ENCODE assay signal across 23 mouse cellular contexts in the genomic region with DNA sequence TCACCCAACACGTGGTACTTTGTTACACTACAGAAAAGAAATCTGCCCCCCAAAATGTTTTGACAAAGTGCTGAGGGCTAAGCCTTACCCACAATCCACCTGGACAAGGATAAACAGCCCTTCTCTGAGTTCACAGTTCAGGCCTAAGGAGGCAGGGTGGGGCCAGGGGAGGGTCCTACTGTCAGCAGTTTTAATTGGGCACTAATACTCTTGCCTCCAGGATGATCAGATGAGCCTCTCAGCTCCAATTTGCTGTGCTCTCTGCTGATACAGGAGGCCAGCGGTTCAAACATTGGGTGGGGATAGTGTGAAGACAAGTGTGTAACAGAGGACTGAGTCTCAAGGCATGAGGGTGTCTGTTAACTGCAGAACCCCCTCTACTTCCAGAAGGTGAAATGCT.
"Had no signal": no experiment of that assay in that cellular context is flagged by ENCODE, and none has a peak within 500 bp of the region (broad histone marks: within the 10 kb centered on the region; RNA-seq: fewer than 3 reads in every experiment).

No protein-coding gene starts in this region.

- H3K4me3 ChIP-seq: heart, embryonic 10.5 days; heart, embryonic 12.5 days; hindbrain, embryonic 10.5 days; hindbrain, embryonic 12.5 days; intestine, embryonic 15.5 days; limb, embryonic 13.5 days; limb, embryonic 15.5 days had no signal

- DNase-seq: gastrocnemius, postnatal 14 days; gastrocnemius, postnatal 36 days; heart, adult 18-20 months; heart, postnatal 10 days; heart, postnatal 4 days; kidney, adult 18-20 months; kidney, adult 8-10 months; kidney, postnatal 10 days; kidney, postnatal 25 days; kidney, postnatal 4 days; layer of hippocampus, adult 9-11 months; layer of hippocampus, postnatal 36 days; left cerebral cortex, postnatal 4 days had no signal

- H3K4me1 ChIP-seq: hindbrain, embryonic 10.5 days; limb, embryonic 15.5 days had no signal

- H3K9me3 ChIP-seq: heart, embryonic 10.5 days; heart, embryonic 12.5 days; hindbrain, embryonic 12.5 days; intestine, embryonic 15.5 days; limb, embryonic 13.5 days; limb, embryonic 15.5 days had no signal

- ATAC-seq: inflammation-experienced regulatory T-cells, adult 6 months; intestine, embryonic 15.5 days; intestine, postnatal 0 days had no signal

- H3K9ac ChIP-seq: heart, embryonic 12.5 days; hindbrain, embryonic 12.5 days; hindbrain, embryonic 14.5 days; intestine, embryonic 15.5 days; limb, embryonic 13.5 days; limb, embryonic 15.5 days had no signal

- H3K27me3 ChIP-seq: heart, embryonic 12.5 days; hindbrain, embryonic 12.5 days; intestine, embryonic 15.5 days; limb, embryonic 13.5 days; limb, embryonic 15.5 days had no signal

- H3K27ac ChIP-seq: heart, embryonic 10.5 days; hindbrain, embryonic 10.5 days; hindbrain, embryonic 12.5 days; hindbrain, embryonic 14.5 days; intestine, embryonic 15.5 days; limb, embryonic 13.5 days; limb, embryonic 15.5 days had no signal

- H3K36me3 ChIP-seq: heart, embryonic 10.5 days; heart, embryonic 12.5 days; hindbrain, embryonic 10.5 days; hindbrain, embryonic 12.5 days; intestine, embryonic 15.5 days; limb, embryonic 13.5 days; limb, embryonic 15.5 days had no signal

- H3K4me2 ChIP-seq: heart, embryonic 12.5 days; hindbrain, embryonic 12.5 days; hindbrain, embryonic 14.5 days; intestine, embryonic 15.5 days; limb, embryonic 13.5 days; limb, embryonic 15.5 days had no signal
